Mouse (Mus musculus) right cerebral cortex, postnatal 10 days (tissue): Measurements from ENCODE around the gene Poc1a.

Experiments
- DNase-seq, 2 experiments: peaks; one replicate each; pipeline ENCODE4 v3.0.0; 2021; ENCODE audit warnings: low spot score in 2 of 2

Gene Poc1a

DNA sequence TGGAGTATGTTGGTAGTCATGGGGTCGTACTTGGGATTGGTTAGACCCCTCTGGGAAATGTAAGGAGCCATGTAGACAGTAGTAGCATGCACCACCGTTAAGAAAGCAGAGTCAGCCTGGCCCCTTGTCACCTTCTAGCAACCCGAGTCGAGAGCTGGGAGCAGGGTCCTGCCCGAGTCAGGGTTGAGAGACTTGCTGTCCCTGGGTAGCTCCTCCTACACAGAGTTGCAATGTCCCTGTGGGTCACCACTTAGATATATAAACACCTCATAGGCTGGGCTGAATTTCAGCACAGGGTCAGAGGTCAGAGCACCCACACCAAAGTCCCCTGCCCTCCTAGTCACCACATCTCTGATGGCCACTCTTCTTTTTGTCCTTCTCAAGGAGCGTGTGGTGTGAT lies 20.1 kb downstream of the Poc1a start:
- peak in 1 of 2 experiments; percentile 53 for DNase-seq

DNA sequence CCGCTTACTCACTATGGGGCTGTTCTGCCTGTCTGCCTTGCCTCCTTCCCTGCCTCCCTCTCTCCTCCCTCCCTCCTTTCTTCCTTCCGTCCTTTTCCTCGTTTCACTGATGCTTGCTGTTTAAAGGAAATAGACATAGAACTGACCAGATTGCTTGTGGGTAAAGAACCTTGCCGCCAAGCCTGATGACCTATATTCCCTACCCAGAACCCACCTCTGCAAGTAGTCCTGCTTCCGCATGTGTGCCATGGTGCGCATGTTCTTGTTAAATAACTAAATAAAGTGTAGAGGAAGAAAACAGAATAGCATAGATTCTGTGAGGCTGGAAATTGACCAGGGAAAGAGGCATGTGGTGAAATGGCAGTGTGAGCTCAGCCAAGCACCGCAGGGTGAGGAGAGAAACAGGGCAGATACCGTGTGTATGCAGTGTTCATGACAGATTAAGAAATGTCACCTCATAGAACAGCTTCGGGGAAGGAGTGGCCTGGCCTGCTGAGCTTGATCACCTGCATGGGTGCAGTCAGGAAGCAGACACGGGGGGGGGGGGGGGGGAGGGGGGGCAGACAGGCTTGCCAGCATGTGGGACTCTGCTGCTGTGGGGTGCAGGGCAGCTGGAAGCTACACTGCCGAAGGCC lies 20.7 kb downstream of the Poc1a start:
- DNase-seq, result no peak

DNA sequence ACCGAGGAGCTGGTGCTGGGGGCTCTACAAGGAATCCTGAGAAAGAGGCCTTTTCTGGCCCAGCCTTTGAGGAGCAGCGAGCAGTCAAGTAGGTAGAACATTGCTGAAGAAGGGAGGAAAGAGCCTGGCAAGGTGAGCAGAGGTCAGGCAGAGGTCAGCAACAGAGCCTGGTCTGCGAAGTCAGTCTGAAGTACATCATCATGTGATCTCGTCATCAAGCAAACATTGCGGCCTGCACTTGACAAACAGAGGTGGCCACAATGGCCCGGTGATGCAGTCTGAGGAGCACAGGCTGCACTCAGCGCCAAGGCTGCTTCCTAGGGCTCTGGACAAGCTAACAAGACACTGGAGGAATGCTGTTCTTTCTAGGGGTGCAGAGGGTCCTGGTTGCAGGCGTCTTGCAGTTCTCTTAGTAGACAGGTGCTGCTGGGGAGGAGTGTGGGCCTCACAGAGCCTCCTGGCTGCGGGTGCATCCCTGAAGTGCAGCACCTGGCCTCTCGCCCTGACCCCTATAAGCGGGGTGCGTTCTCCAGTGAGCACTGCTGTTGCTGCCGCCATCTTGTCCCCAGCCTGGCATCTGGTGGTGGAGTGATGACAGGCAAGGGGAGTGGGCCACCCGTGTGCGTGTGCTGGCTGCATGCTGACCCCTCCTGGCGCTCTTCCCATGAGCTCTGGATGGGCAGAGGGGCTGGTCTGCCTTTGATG lies 21.7 kb downstream of the Poc1a start:
- peak in 1 of 2 experiments; percentile 46 for DNase-seq

DNA sequence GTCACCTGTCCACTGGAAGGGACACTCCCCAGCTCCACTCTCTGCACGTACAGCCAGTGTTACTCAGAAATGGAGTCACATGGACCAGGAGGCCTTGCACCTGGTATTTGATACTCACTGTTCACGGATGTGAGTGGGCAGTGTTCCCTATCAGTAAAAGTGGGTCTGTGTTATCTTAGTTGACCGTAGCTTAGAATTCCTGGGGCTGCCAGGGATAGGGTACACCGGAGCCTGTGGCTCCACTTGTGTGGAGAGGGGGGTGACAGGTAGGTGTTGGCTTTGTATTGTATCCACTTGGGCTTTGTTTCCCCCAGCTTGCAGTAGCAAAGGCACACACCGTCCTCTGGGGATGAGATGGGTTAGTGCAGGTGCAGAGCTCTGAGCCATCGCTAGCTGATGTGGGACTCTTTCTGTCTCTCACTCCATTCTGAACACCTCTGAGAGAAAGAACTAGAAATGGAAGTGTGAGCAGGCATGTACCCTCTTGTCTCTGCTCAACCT lies 22.6 kb downstream of the Poc1a start:
- DNase-seq, result no peak

DNA sequence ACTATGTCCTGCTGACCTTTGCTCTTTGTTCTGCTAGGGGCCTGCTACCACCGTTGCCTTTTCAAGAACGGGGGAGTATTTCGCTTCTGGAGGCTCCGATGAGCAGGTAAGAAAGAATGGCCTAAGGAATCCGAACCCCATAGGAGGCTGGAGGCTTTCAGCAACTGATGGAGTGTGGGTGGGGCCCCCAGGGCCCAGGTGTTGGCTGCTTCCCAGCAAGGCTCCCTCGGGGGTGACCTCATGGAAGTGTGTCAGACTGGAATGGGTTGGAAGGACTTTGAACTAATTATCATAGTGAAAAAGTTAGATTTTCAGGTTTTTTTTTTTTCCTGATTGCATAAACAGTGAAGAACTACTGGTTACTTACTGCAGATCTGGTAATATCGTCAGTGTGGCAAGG lies 24.4 kb downstream of the Poc1a start:
- no peak for DNase-seq

DNA sequence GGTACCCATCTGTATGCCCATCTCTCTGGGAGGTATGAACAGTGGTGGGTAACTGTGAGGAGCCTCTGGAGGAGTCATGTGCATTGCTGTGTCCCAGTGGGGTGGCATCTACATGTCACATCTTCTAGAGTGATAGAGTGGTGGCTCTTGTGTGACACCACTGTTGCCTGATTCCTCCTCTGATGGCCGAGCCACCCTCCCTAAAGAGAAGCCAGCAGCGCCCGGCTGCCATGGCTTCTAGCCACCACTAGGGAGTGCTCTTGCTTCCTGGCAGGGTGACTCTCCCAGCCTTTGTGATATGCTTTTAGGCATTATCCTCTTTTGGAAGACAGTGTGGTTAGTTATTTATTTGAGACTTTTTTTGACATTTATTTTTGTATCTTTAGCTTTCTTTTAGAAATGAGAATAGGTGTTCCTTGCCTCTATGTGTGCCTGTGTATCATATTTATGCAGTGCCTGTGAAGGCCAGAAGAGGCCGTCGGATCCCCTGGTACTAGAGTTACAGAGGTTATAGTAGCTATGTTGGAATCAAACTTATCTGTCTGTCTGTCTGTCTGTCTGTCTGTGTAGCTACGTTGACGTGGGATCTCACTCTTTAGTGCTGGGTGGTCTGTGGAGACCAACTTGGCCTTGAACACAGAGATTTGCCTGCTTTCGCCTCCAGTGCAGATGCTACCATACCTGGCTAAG lies 25.9 kb downstream of the Poc1a start:
- DNase-seq, result peak; percentile 77 to 86

DNA sequence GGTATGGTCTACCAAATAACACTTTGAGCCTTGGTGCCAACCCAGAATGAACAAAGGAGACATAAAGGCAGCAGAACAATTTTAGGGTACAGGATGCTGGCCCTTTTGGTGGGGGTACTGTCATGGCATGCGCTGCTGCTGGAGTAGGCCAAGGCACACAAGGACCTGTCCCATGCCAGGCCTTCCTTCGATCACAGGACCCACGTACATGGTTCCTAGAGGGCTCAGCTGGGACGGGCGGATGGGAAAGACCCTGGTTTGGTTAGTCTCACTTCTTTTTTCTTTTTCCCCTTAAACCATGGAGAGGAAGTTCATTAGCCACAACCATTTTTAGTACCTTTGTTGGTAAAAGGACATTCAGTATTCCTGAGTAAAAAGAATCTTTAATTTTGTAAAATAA lies 27.3 kb downstream of the Poc1a start:
- DNase-seq, result no peak

DNA sequence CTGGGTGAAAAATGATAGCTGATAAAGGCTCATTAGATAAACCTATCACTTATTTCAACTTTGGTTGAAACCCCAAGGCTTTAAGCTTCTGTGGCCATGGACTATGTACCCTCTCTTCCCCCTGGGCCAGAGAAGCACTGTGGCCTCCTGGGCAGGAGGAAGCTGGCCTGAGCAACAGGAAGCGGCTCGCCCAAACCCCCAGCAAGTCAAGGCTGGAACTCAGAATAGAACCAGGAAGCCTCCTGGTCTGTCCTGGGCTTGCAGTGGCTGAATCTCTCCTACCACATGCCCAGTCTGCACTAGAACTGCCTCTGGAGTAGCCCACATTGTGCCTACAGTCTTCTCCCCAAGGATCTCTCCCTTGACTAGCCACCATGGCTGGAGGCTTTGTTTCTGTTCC lies 27.7 kb downstream of the Poc1a start:
- DNase-seq, result peak in 1 of 2 experiments; percentile 64

DNA sequence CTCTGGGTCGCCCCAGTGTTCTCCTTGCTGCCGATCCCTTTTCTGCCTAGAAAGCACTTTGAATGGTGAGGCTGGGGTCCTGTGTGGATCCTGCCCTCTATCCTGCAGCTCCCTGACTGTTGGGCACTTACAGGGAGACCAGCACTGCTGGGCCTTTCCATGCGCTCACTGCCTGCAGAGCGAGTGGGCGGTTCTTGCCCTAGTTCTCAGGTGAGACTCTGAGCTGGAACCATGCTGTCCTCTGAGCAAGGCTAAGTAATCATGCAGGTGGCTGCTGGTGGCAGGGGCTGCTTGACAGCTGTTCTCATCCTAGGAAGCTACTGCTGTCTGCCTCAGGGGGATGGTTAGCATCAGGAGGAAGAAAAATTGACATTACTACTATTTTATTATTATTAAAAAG lies 28.1 kb downstream of the Poc1a start:
- no peak for DNase-seq

DNA sequence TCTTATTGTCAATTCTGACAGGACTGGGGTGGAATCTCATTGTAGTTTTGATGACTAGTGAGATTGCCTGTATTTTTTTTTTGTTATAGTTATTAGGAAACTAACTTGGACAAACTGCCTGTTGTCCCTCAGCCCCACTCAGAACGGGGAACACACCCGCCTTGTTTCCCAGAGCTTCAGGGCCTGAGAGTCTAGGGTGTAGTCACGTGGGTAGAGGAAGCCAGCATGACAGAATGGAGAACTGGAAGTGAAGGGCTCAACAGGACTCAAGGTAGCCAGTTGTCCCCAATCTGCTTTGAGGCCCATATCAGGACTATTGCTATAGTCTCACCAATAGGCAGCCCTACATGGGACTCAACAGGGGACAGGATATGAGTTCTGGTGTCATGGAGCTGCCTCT lies 29.0 kb downstream of the Poc1a start:
- DNase-seq, result no peak

DNA sequence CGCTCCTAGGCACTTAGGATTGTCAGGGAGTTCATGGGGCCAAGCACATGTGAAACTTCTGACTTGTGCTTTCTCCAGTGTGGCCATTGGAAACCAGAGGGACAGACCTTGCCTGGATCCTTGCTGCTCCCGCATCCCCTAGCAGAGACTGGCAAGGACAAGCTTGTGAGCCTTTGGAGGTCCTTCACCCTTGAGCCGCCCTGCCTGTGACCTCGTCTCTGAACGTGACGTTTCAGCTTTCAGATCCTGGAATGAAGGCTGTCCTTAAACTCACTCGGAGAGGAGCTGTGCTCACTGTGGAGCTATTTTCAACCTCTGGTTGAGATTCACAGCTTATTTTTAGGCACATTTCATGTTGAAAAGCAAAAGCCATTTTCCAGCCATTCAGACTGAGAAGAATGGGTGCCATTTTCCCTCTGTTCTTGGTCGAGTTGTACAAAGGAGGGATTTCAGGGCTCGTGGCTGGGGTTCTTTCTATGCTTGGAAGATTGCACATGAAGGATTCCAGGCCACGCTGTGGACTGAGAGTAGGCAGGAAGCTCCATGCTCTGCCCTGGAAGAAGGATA lies 30.8 kb downstream of the Poc1a start:
- DNase-seq, result no peak

DNA sequence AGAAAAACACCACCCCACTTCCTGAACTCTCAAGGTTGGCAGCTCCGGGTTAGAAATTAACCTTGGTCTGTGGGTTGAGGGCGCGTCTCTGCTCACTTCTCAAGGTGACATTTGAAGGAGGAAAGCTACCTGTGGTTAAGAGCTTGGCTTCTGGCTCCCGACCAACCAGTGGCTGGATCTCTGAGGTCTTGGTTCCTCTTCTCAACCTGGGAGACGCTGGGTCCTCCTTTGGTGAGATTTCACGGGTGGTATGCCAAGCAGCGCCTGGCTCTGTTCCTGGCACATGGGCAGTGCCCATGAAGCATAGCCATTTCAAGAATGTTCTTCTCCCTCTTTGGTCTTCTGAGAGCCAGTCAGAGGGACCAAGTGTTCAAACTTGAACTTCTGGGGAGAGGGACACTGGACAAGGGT lies 32.1 kb downstream of the Poc1a start:
- DNase-seq, result no peak

DNA sequence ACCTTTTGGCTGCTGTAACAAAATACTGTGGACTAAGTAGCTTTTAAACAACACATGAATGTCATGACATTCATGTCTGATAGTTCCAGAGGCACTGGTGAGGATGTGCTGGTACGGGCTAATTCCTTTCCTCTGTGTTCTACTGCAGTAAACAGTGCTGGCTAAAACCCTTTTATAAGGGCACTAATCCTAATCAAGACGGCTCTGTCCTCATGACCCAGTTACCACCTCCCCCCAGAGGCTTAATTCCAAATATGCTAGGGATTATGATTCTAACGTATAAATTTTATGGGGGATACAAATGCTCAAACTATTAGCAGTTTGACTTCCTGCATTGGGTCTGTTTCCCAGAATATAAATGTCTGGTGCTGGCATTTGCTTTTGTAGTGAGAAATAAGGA lies 33.3 kb downstream of the Poc1a start:
- DNase-seq, result no peak

DNA sequence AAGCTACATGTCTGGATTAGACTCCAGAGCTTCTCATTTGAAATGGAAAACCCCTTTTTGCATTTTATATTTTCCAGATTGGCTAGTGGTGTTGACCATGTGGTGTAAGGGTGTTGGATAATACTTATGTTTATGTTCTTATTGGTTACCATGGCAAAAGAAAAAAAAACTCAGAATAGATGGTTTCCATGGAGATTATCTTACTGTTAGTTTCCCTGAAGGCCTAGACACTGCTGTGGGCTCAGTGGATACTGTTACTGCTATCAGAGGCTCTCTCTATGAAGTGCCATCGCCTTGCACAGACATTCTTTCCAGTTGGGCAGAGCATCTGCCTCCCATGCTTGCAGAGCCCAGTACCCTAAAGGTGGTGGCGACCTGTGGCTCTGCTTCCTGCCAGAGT lies 37.2 kb downstream of the Poc1a start:
- no peak for DNase-seq

DNA sequence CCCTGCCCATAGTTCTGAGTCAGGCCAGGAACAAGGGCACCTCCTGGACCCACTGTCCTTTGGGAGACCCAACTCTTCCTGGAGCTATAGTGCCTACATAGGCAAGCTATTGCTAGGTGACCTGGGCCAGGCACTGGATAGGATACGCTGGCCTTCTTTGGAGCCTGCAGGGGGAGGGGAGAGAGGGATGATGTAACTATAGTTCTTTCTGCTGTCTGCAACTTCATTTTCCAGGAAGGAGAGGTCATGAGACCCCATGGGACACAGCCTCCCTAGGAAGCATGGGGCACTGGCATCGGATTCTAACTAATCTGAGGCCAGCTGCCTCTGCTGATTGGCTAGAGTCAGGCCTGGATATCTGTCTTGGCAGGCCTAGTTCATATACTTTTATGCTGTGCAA lies 38.2 kb downstream of the Poc1a start:
- DNase-seq, result no peak

DNA sequence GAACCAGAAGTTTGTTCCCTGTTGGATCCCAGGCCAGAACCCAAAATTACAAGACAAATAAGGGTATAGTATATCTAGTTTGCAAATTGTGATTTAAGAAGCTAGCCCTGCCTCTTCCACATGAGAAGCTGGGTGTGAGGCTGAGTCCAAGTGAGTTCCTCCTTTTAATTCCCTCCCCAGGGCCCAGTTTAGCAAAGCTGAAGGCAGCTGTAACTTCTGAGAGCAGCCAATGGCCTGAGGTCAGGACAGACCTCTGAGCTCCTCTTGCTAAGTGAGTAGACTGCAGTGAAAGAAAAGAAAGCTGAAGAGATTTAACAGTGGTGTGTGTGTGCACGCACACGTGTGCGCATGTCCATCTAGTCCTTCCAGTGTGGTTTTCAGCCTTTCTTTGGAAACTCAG lies 41.6 kb downstream of the Poc1a start:
- DNase-seq, result no peak

DNA sequence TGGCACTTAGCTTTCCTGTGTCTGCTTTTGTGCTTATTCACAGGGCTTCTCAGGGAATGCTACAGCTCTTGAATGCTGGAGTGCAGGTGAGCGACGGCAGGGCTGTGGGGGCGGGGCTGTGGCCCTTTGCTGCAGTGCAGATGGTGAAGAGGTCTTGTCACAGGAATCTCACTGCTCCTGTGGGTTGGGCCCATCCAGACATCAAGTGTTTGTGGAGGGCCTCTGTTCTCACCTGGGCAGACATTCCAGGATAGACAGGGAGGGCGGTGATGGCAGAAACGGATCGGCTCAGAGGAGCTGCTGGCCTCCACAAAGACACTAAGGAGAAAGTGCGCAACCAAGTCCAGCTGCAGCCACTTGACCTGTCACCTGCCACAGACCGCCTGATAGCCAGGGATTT lies 45.4 kb downstream of the Poc1a start:
- no peak for DNase-seq

DNA sequence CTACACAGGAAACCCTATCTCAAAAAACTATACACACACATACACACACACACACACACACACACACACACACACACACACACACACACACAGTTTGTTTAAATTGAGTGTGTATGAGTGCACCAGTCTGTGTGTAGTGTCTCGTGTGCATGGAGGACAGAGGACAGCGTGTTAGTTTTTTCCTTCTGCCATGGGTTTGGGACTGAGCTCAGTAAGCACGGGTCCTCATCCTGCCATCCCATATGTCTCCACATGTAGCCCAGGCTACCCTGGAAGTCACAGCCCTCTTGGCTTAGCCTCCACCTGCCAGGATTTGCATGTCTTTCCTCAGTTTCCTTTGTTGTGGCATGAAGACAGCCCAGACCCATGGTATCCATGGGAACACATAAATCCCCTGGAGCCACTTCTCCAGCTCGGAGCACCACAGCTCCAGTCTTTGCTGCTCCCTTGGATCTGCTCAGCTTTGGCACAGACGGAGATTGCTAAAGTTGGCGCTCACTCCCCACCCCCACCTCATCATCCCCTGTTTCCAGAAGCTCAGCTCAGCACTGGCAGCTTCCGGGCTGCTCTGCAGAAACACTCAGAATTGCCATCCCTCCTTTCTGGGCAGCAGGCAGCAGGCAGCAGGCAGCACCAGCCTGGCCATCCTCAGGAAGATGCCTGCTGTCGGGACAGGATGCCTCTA lies 46.4 kb downstream of the Poc1a start:
- DNase-seq, result peak; percentile 82 to 88

DNA sequence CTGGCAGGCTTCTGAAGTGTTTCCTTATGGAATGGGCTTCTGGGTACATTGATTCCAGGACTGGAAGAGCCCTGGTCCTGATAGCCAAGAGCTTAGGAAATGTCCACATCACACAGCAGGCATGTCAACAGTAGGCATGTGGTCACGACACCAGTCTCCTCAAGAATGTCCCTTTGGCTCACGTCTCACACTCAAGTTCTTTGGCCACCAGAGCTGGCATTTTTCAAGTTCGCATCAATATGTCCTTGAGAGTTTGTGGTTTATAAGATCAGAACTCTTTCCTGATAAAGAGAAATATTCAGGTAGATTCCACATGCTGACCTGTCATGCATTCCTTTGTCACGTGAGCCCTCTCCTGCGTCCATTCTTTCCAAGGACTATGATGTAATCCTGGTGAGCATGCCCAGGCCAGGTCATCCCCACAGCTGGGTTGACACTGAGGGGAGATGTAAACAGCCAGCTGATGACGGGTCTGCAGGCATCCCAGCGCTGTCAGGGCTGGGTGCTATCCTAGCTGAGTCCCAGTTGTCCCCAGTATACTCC lies 47.3 kb downstream of the Poc1a start:
- no peak for DNase-seq

DNA sequence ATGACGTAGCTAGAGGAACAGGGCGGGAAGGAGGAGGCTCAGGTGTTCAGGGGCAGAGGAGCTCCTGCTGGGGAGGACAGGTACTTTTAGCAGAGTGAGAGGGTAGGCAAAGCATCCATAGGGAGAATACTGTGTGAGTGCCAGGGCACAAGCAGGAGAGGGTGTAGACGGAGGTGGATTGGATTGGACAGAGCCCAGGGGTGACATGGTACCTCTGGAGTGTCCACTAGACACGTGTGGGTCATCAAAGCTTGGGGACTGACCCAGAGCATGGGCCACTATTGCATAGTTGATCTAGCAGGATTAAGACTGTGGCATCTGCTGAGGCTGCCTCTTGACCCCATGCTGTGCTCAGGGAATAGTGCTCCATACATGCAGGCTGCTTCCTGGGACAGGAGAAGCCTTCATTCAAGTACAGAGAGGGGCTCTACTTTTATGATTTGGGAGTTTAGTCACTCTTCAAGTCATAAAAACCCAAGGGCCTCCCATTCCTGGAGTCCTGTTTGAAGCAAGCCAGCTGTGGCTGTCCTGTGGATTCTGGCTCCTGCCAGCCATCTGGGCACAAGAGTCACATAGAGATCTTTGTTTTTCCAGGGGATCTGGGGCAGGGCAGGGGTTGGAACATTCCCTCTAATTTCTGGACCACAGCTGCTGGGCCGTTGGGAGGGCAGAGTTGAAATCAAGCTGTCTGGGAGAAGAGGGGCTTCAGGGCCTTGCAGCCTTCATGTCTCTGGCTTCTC lies 48.1 kb downstream of the Poc1a start:
- no peak for DNase-seq

DNA sequence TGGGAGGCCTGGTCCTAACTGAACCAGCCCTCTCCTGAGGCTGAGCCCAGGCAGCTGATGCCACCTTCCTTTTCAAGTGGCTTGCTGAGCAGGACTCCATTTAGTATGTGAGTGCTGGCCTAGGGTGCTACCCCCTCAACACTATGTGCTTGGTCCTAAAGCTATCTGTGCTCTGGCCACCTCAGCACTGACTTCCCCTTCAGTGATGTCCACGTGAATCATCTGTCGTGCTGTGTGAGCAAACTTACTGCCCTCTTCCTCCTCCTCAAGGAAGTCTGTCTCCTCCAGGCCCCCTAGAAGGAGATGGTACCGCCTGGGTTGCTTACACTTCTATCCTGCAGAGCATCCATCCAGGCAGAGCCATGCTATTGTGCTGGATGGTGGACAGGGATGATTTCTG lies 51.9 kb downstream of the Poc1a start:
- DNase-seq, result no peak
